ENCODE assay signal across 31 mouse cellular contexts in genomic region chr10:50639607-50640006, GRCm38 (mm10).
"Had no signal": no experiment of that assay in that cellular context is flagged by ENCODE, and none has a peak within 500 bp of the region (broad histone marks: within the 10 kb centered on the region; RNA-seq: fewer than 3 reads in every experiment).

No protein-coding gene starts in this region.

- H3K27me3 ChIP-seq: heart, embryonic 12.5 days; heart, embryonic 13.5 days; heart, embryonic 15.5 days; hindbrain, embryonic 12.5 days; hindbrain, embryonic 13.5 days; hindbrain, embryonic 15.5 days; intestine, embryonic 15.5 days; kidney, embryonic 15.5 days had no signal

- H3K36me3 ChIP-seq: heart, embryonic 15.5 days; hindbrain, embryonic 12.5 days; intestine, embryonic 15.5 days had no signal

- H3K27ac ChIP-seq: heart, embryonic 10.5 days; heart, embryonic 13.5 days; heart, embryonic 15.5 days; hindbrain, embryonic 10.5 days; hindbrain, embryonic 12.5 days; hindbrain, embryonic 13.5 days; hindbrain, embryonic 14.5 days; hindbrain, embryonic 15.5 days; hindbrain, postnatal 0 days; intestine, embryonic 15.5 days; kidney, embryonic 15.5 days; kidney, postnatal 0 days; layer of hippocampus, adult 2 months; left cerebral cortex, adult 2 months had no signal

- H3K4me1 ChIP-seq: heart, embryonic 10.5 days; heart, embryonic 12.5 days; heart, embryonic 13.5 days; heart, embryonic 15.5 days; hindbrain, embryonic 10.5 days; hindbrain, embryonic 12.5 days; hindbrain, embryonic 13.5 days; hindbrain, embryonic 15.5 days; intestine, embryonic 15.5 days; kidney, embryonic 15.5 days had no signal

- H3K4me3 ChIP-seq: heart, embryonic 10.5 days; heart, embryonic 12.5 days; heart, embryonic 13.5 days; heart, embryonic 15.5 days; hindbrain, embryonic 10.5 days; hindbrain, embryonic 12.5 days; hindbrain, embryonic 13.5 days; hindbrain, embryonic 15.5 days; intestine, embryonic 15.5 days; kidney, embryonic 15.5 days; layer of hippocampus, adult 2 months; left cerebral cortex, adult 2 months had no signal

- H3K9me3 ChIP-seq: heart, embryonic 10.5 days; heart, embryonic 12.5 days; heart, embryonic 13.5 days; heart, embryonic 15.5 days; hindbrain, embryonic 10.5 days; hindbrain, embryonic 12.5 days; hindbrain, embryonic 13.5 days; hindbrain, embryonic 15.5 days; intestine, embryonic 15.5 days; kidney, embryonic 15.5 days had no signal

- H3K9ac ChIP-seq: heart, embryonic 12.5 days; heart, embryonic 13.5 days; heart, embryonic 15.5 days; hindbrain, embryonic 12.5 days; hindbrain, embryonic 13.5 days; hindbrain, embryonic 14.5 days; hindbrain, embryonic 15.5 days; intestine, embryonic 15.5 days; kidney, embryonic 15.5 days had no signal

- DNase-seq: heart, postnatal 10 days; heart, postnatal 14 days; heart, postnatal 36 days; heart, postnatal 4 days; kidney, adult 11 months; kidney, adult 18-20 months; kidney, adult 2 months; kidney, adult 8-10 months; kidney, adult 9 months; kidney, postnatal 10 days; kidney, postnatal 14 days; kidney, postnatal 25 days; kidney, postnatal 36 days; kidney, postnatal 4 days; layer of hippocampus, adult 9-11 months; layer of hippocampus, postnatal 36 days had no signal
